Mouse (Mus musculus): ENCODE measurements at regions not wholly inside any gene's neighbourhood (a gene's known extent, or its start where the extent isn't known, plus 50 kb on each side); places are given as distances from the start of the nearest gene placed in this dataset. TPM values are rescaled to one million over a fixed set of nuclear protein-coding genes. Genes with fewer than 3 reads are reported as not detected.

GRCm38 (mm10) chr10:24984801-24985200, 57.5 kb upstream of the Arg1 start:
- Histone ChIP-seq H3K4me3 (ENCODE audit: low read depth, low read length) (no peak overlapping the region), H3K4me1 (replicated peaks; ENCODE audit: control insufficient read depth, insufficient read depth, low read length) (no peaks in the 10 kb centered on the region), H3K36me3 (ENCODE audit: control insufficient read depth, insufficient read depth, low read length) (no peaks in the 10 kb centered on the region), H3K4me2 (ENCODE audit: low read depth, low read length, severe bottlenecking) (no peak overlapping the region), H3K9ac (ENCODE audit: low read length) (no peak overlapping the region), H3K9me3 (ENCODE audit: control insufficient read depth, low read length) (no peaks in the 10 kb centered on the region), H3K27me3 (ENCODE audit: control insufficient read depth, insufficient read depth, low read length) (no peaks in the 10 kb centered on the region), H3K27ac (ENCODE audit: low read depth, low read length) (no peak overlapping the region)
- ATAC-seq (replicated peaks; ENCODE audit: low FRiP score) (no peak), DNase-seq (ENCODE audit: low spot score) (no peak)
- 90% methylated on average over 4 of the region's 4 CpGs for WGBS

GRCm38 (mm10) chr10:24981763-24982162, 54.5 kb upstream of the Arg1 start:
- no peak overlapping the region for H3K4me3 ChIP-seq (ENCODE audit: low read depth, low read length)
- ATAC-seq (replicated peaks; ENCODE audit: low FRiP score), result no peak
- no peaks in the 10 kb centered on the region for H3K4me1 ChIP-seq (replicated peaks; ENCODE audit: control insufficient read depth, insufficient read depth, low read length)
- DNase-seq (ENCODE audit: low spot score), result no peak
- H3K9me3 ChIP-seq (ENCODE audit: control insufficient read depth, low read length), result no peaks in the 10 kb centered on the region
- 80% methylated on average over 3 of the region's 3 CpGs for WGBS
- no peak overlapping the region for H3K9ac ChIP-seq (ENCODE audit: low read length)
- no peak overlapping the region for H3K27ac ChIP-seq (ENCODE audit: low read depth, low read length)
- no peaks in the 10 kb centered on the region for H3K36me3 ChIP-seq (ENCODE audit: control insufficient read depth, insufficient read depth, low read length)
- H3K27me3 ChIP-seq (ENCODE audit: control insufficient read depth, insufficient read depth, low read length), result no peaks in the 10 kb centered on the region
- H3K4me2 ChIP-seq (ENCODE audit: low read depth, low read length, severe bottlenecking), result no peak overlapping the region

Small RNA genes lying in the stretch of these regions (microRNA-seq; reads per million reads assigned to microRNA genes)
- gene Gm22566 (ENCODE audit: insufficient number of aligned reads), result not detected
